Mouse (Mus musculus) testis, adult 2 months (tissue): ENCODE data around the gene 4833420G17Rik. TPM values are rescaled to one million over a fixed set of nuclear protein-coding genes. Genes with fewer than 3 reads are reported as not detected.

Source experiments
- H3K27ac ChIP-seq: fragments of 200-500 bp; 2 replicates; pipeline ENCODE4 v1.5.1; 2012; ENCODE audit warnings: low read depth, low read length; ENCODE audit not compliant: control insufficient read depth, insufficient read depth
- H3K27me3 ChIP-seq: fragments of 200-500 bp; 2 replicates; pipeline ENCODE4 v1.6.1; 2012; ENCODE audit warnings: mild to moderate bottlenecking, low read length, moderate library complexity; ENCODE audit not compliant: control insufficient read depth, insufficient read depth
- H3K36me3 ChIP-seq: fragments of 200-500 bp; 2 replicates; pipeline ENCODE4 v1.6.1; 2012; ENCODE audit warnings: mild to moderate bottlenecking, low read length; ENCODE audit not compliant: control insufficient read depth, insufficient read depth
- H3K4me1 ChIP-seq: fragments of 200-500 bp; 2 replicates; pipeline ENCODE4 v1.6.1; 2012; ENCODE audit warnings: low read length; ENCODE audit not compliant: control insufficient read depth, insufficient read depth
- H3K4me3 ChIP-seq: fragments of 200-500 bp; 2 replicates; pipeline ENCODE4 v1.5.1; 2012; ENCODE audit warnings: low read depth, mild to moderate bottlenecking, low read length, moderate library complexity, mixed read lengths; ENCODE audit not compliant: control insufficient read depth
- CTCF ChIP-seq: fragments of 200-500 bp; IDR thresholded peaks from 2 replicates; pipeline ENCODE4 v1.5.1; 2012; ENCODE audit warnings: low read depth, mild to moderate bottlenecking, inconsistent platforms, low read length, moderate library complexity; ENCODE audit not compliant: control insufficient read depth, insufficient read depth, insufficient replicate concordance
- POLR2A ChIP-seq: fragments of 200-500 bp; IDR thresholded peaks from 2 replicates; pipeline ENCODE4 v1.6.1; 2012; ENCODE audit warnings: low read depth, mild to moderate bottlenecking, inconsistent platforms, low read length, moderate library complexity; ENCODE audit not compliant: control insufficient read depth
- polyA plus RNA-seq: library from polyadenylated mRNA; depleted of rRNA; stranded (reverse); fragments of >200 nt; gene quantifications from 2 replicates; pipeline ENCODE4 v1.2.3, GENCODE M21; 2012

4833420G17Rik gene
- polyA plus RNA-seq, 1 experiment, result 36.1 TPM

DNA sequence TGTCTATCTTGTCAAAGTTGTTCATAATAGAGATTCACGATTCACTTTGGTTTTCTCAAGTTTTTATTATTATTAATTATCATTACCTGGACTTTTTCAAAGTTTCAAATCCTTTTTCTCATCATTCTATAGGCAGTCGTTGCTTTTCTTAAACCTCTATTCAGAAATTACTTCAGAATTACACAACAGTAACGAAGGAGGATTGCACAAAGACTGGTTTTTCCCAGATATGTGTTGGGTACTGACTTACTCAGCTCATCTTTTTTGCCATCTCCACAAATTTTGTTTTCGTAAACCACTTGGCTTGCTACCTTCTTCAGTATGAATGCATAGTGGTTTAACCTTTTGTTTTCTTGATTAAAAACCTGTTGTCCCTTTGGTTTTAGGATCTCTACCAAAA is 9.0 kb upstream of the 4833420G17Rik start:
- TF ChIP-seq POLR2A (no peak), CTCF (no peak)
- Histone ChIP-seq H3K36me3 (no peaks in the 10 kb centered on the region), H3K4me1 (no peaks in the 10 kb centered on the region), H3K27ac (no peak overlapping the region), H3K27me3 (no peaks in the 10 kb centered on the region), H3K4me3 (no peak overlapping the region)

DNA sequence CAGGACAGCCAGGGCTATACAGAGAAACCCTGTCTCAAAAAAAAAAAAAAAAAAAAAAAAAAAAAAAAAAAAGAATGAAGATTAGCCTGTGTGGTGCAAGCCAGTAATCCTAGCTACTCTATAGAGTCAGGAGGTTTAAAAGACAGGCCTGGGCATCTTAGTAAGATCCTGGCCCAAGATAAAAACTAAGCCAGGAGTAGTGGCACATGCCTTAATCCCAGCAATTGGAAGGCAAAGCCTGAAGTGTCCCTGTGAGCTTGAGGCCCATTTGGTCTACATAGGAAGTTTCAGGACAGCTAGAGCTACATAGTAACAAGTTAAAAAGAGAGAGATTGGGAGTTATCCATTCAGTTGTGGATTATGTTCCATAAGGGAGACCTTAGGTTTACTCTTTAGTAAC is 7.5 kb upstream of the 4833420G17Rik start:
- H3K27me3 ChIP-seq, result no peaks in the 10 kb centered on the region
- H3K4me1 ChIP-seq, result no peaks in the 10 kb centered on the region
- H3K4me3 ChIP-seq, result no peak overlapping the region
- no peak overlapping the region for H3K27ac ChIP-seq
- TF ChIP-seq CTCF (no peak), POLR2A (no peak)
- no peaks in the 10 kb centered on the region for H3K36me3 ChIP-seq

DNA sequence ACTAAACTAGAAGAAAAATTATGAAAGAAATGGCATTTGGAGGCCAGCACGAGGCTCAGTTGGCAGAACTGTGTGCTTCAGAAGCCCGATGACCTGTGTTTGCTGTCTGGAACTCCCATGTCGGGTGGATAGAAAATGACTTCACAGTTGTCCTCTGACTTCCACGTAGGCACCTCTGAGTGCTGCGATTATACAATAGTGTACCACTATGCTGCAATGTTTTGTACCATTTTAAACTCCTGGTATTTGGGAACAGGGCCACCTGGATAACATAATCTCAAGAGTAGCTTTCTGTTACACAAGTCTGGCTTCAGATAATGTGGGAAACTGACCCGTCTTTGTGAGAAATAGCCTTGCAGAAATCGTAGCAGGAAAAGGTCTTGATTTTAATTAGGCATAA is 6.2 kb upstream of the 4833420G17Rik start:
- 0 out of 2 replicates have a peak overlapping the region, but pooled peaks have one; percentile 21 for H3K27ac ChIP-seq
- H3K27me3 ChIP-seq, result no peaks in the 10 kb centered on the region
- no peak overlapping the region for H3K4me3 ChIP-seq
- no peaks in the 10 kb centered on the region for H3K36me3 ChIP-seq
- H3K4me1 ChIP-seq, result no peaks in the 10 kb centered on the region
- TF ChIP-seq CTCF (no peak), POLR2A (no peak)

DNA sequence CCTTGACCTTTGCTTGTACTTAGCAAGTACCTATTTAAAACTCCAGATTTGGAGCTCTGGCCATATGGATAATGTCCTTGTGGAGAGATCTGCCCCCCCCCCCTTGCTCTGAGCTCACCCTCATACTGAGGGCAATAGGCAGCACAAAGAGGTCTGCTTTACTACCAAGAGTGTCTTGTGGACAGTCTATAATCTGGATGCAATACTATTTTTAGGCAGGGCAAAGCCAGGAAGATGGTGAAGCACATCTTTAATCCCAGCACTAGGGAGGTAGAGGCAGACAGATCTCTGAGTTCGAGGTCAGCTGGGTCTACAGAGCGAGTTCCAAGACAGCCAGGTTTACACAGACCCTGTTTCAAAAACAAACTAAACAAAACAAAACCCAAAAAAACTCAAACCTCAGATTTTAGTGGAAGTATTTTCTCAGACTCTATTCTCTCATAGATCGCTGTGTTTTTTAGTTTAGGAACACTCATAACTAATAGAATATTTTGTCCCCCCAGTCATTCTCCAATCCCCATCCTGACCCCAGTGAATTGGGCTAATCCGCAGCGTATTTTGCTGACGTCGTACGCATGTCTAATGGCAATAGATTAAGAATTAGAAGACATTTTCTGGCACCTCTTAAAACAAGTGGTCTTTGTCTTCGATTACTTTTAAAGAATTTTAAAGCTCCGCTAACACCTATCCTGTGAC is 520 bp upstream of the 4833420G17Rik start:
- H3K27me3 ChIP-seq, result no peaks in the 10 kb centered on the region
- H3K27ac ChIP-seq, result peak overlapping the region; percentile 97
- H3K4me3 ChIP-seq, result peak overlapping the region; percentile 99
- H3K4me1 ChIP-seq, result peaks cover 5% of the 10 kb centered on the region; the same call in 1 of the 2 replicates
- TF ChIP-seq POLR2A (no peak), CTCF (no peak)
- no peaks in the 10 kb centered on the region; the same call in 1 of the 2 replicates for H3K36me3 ChIP-seq

DNA sequence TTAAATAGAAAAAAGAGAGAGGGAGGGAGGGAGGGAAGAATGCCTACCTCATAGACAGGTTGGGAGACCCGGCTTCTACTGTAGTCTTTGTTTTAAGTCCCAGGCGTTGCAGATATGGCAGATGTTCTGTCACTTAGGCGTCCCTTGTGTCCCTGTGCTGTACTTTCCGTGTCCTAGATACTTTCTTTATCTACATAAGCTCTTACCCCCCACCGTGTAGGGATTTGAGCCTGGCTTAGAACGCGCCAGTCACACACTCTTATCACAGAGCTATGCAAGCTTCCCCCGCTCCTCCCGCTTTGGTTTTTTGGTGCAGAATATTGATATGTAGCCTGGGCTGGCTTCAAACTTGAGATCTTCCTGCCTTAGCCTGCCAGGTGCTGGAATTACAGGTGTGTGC is 14.1 kb downstream of the 4833420G17Rik start:
- Histone ChIP-seq H3K27ac (no peak overlapping the region), H3K4me3 (no peak overlapping the region), H3K36me3 (peaks cover 2% of the 10 kb centered on the region), H3K4me1 (no peaks in the 10 kb centered on the region), H3K27me3 (no peaks in the 10 kb centered on the region)
- TF ChIP-seq CTCF (no peak), POLR2A (no peak)

DNA sequence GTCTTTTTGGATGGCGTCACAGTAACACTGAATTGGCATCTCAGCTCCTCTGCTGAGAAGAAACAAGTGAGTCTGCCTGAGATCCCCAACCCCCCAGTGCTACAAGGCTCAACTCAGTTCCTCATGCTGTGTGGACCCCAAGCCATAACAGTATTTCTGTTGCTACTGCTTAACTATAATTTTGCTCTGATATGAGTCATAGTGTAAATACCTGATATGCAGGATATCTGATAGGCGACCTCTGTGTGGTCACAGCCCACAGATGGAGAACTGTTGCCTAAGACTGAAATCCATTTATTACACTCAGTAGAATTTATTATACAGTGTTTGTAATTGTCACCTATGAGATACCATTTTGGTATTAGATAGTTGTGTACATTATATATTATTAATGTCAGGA is 15.2 kb downstream of the 4833420G17Rik start:
- TF ChIP-seq CTCF, result no peak
- no peak for TF ChIP-seq POLR2A
- H3K27ac ChIP-seq, result no peak overlapping the region
- no peaks in the 10 kb centered on the region for H3K27me3 ChIP-seq
- H3K4me1 ChIP-seq, result no peaks in the 10 kb centered on the region
- H3K36me3 ChIP-seq, result peaks cover 1% of the 10 kb centered on the region; the same call in 1 of the 2 replicates
- H3K4me3 ChIP-seq, result no peak overlapping the region

DNA sequence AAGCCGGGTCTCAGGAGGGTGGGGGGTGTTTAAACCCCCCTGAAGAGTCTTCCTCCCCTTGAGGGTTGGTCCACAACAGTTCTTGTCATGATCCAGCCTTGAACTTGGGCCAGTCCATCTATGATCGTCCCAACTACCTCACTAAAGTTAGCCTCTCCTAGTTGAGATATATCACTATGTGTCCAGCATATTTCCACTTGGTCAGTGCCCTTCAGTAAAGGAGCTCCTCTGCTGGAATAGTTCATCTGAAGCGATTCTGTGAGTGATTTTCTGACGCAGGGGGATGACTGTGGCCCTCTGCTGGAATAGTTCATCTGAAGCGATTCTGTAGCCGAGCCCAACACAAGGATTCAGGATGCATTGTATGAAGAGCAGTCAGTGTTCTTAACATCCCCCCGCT is 24.8 kb downstream of the 4833420G17Rik start:
- Histone ChIP-seq H3K4me3 (no peak overlapping the region; the same call in 1 of the 2 replicates), H3K36me3 (peaks cover 1% of the 10 kb centered on the region; the same call in 1 of the 2 replicates), H3K27me3 (no peaks in the 10 kb centered on the region), H3K27ac (0 out of 2 replicates have a peak overlapping the region, but pooled peaks have one; percentile 21), H3K4me1 (peaks cover 2% of the 10 kb centered on the region; the same call in 1 of the 2 replicates)
- TF ChIP-seq CTCF (no peak), POLR2A (no peak)
